Mouse (Mus musculus) heart, adult 2 months (tissue): ENCODE measurements at regions not wholly inside any gene's neighbourhood (a gene's known extent, or its start where the extent isn't known, plus 50 kb on each side); places are given as distances from the start of the nearest gene placed in this dataset.

Source experiments
- CTCF ChIP-seq: fragments of 200-600 bp; IDR thresholded peaks from 2 replicates; pipeline ENCODE4 v1.8.1; 2022; ENCODE audit warnings: antibody characterized with exemption, mild to moderate bottlenecking, moderate library complexity
- EP300 ChIP-seq: fragments of 200-500 bp; IDR thresholded peaks from 2 replicates; pipeline ENCODE4 v1.6.1; 2011; ENCODE audit warnings: low read depth, low read length, control low read depth; ENCODE audit not compliant: insufficient read depth
- POLR2A ChIP-seq: fragments of 200-500 bp; IDR thresholded peaks from 2 replicates; pipeline ENCODE4 v1.6.1; 2011; ENCODE audit warnings: mild to moderate bottlenecking, low read depth, low read length, control low read depth; ENCODE audit not compliant: insufficient read depth

- TF ChIP-seq CTCF: no peak
- no peak for TF ChIP-seq POLR2A
- TF ChIP-seq EP300: no peak
Measured at GRCm38 (mm10) chr13:42403231-42404020, 102.2 kb downstream of the Edn1 start.
